Comparison of ENCODE assay signal across 19 mouse cellular contexts in genomic region chr1:135005696-135006095, GRCm38 (mm10). TPM values are rescaled to one million over a fixed set of nuclear protein-coding genes. Genes with fewer than 3 reads are reported as not detected.
DNase-seq lines count a peak whose midpoint lies in the region; ATAC-seq lines count a peak whose summit lies in the region.
"Had no signal": no experiment of that assay in that cellular context is flagged by ENCODE, and none has a peak within 500 bp of the region (broad histone marks: within the 10 kb centered on the region; RNA-seq: fewer than 3 reads in every experiment).

No protein-coding gene starts in this region.

- WGBS in heart, embryonic 12.5 days = 64% methylated on average over 7 of the region's 7 CpGs

- H3K36me3 ChIP-seq in heart, embryonic 12.5 days = no peaks in the 10 kb centered on the region
- H3K36me3 ChIP-seq: hindbrain, embryonic 10.5 days; intestine, embryonic 15.5 days; kidney, embryonic 15.5 days; midbrain, embryonic 13.5 days had no signal

- H3K27ac ChIP-seq in heart, embryonic 12.5 days (ENCODE audit: poor library complexity, severe bottlenecking) = no peak overlapping the region
- H3K27ac ChIP-seq: hindbrain, embryonic 10.5 days; intestine, embryonic 15.5 days; kidney, embryonic 15.5 days; midbrain, embryonic 13.5 days had no signal

- no peak overlapping the region for H3K4me2 ChIP-seq in heart, embryonic 12.5 days
- H3K4me2 ChIP-seq: intestine, embryonic 15.5 days; kidney, embryonic 15.5 days; midbrain, embryonic 13.5 days had no signal

- intact Hi-C loops in heart, postnatal 10 days (cut with DNase I) = no loop called here
- intact Hi-C loops in left cerebral cortex, postnatal 4 days (cut with DNase I) = no loop called here

- H3K4me1 ChIP-seq in heart, embryonic 12.5 days (replicated peaks) = 0 out of 2 replicates have a peak, but pooled peaks cover 2% of the 10 kb centered on the region
- H3K4me1 ChIP-seq: intestine, embryonic 15.5 days; kidney, embryonic 15.5 days; megakaryocyte, embryonic 14.5 days had no signal

- no peaks in the 10 kb centered on the region for H3K9me3 ChIP-seq in heart, embryonic 12.5 days (replicated peaks)
- H3K9me3 ChIP-seq: hindbrain, embryonic 10.5 days; intestine, embryonic 15.5 days; kidney, embryonic 15.5 days; megakaryocyte, embryonic 14.5 days; midbrain, embryonic 13.5 days had no signal

- H3K9ac ChIP-seq in heart, embryonic 12.5 days = no peak overlapping the region
- H3K9ac ChIP-seq: intestine, embryonic 15.5 days; kidney, embryonic 15.5 days; midbrain, embryonic 13.5 days had no signal

- peak; percentile 59 to 61 for DNase-seq in heart, adult 18-20 months
- DNase-seq in ovary, postnatal 36 days (ENCODE audit: low spot score) = peak; percentile 74
- no peak for DNase-seq in ovary, postnatal 14 days (ENCODE audit: low spot score)
- DNase-seq in heart, postnatal 10 days = peak; percentile 51
- DNase-seq in spleen, postnatal 36 days (ENCODE audit: low spot score in 2 of 2) = no peak
- no peak for DNase-seq in left cerebral cortex, postnatal 4 days
- DNase-seq: cerebellum, adult 18-20 months; cerebellum, postnatal 14 days; kidney, postnatal 4 days; lung, postnatal 36 days; thymus, postnatal 25 days had no signal

- ATAC-seq in heart, embryonic 12.5 days (ENCODE audit: insufficient number of reproducible peaks, low FRiP score) = no peak
- ATAC-seq: hindbrain, embryonic 16.5 days; intestine, embryonic 15.5 days; midbrain, embryonic 13.5 days; Patski had no signal

- H3K4me3 ChIP-seq in heart, embryonic 12.5 days = no peak overlapping the region
- H3K4me3 ChIP-seq: hindbrain, embryonic 10.5 days; intestine, embryonic 15.5 days; kidney, embryonic 15.5 days; megakaryocyte, embryonic 14.5 days; midbrain, embryonic 13.5 days had no signal

- peaks cover 5% of the 10 kb centered on the region for H3K27me3 ChIP-seq in heart, embryonic 12.5 days (replicated peaks)
- H3K27me3 ChIP-seq: intestine, embryonic 15.5 days; midbrain, embryonic 13.5 days; Patski had no signal

RNA-seq across cellular contexts. Expression of gene Ube2t, which starts 43.3 kb away (rescaled TPM):
- 1 to 10 TPM; 6.7 to 8.1 TPM for total RNA-seq in heart, adult 18-20 months (2021)
- polyA plus RNA-seq in heart, embryonic 12.5 days (2016; fragmentation: Nextera tagmentation; extraction: Ambion mirVana) = 46.6 and 48.7 TPM in 2 replicates
- 10 to 100 TPM in 1 of 2 experiments, 1 to 10 TPM in 1; 9.6 to 10.1 TPM for total RNA-seq in heart, postnatal 10 days (2021)
- total RNA-seq in left cerebral cortex, postnatal 4 days (2021) = 1 to 10 TPM; 2.3 to 3.0 TPM

RNA-seq across cellular contexts. Expression of gene Ppp1r12b, which starts 50.0 kb away (rescaled TPM):
- 100 to 1,000 TPM; 158 to 162 TPM for total RNA-seq in heart, adult 18-20 months (2021)
- polyA plus RNA-seq in heart, embryonic 12.5 days (2016; fragmentation: Nextera tagmentation; extraction: Ambion mirVana) = 29.6 and 31.2 TPM in 2 replicates
- total RNA-seq in heart, postnatal 10 days (2021) = 100 to 1,000 TPM; 130 to 131 TPM
- total RNA-seq in left cerebral cortex, postnatal 4 days (2021) = 10 to 100 TPM; 61.4 to 62.1 TPM

Comparison
In these comparisons a context has a peak if more than half of its experiments do, and no peak if none do; other contexts are left out.
1. DNase-seq: peak in heart, adult 18-20 months (2 of 2), ovary, postnatal 36 days (single experiment) and heart, postnatal 10 days (2 of 2); none in ovary, postnatal 14 days (single experiment), spleen, postnatal 36 days (0 of 2) and left cerebral cortex, postnatal 4 days (single experiment).